Mouse (Mus musculus): ENCODE results near the gene Arid4b.

- TF ChIP-seq CTCF (IDR thresholded peaks at IDR 0.05; ENCODE audit: low read depth, low read length) (no peak), GATA2 (IDR thresholded peaks at IDR 0.05; ENCODE audit: borderline replicate concordance, low read depth, low read length) (no peak), GATA1 (IDR thresholded peaks at IDR 0.05; ENCODE audit: borderline replicate concordance, low read length) (no peak), TAL1 (conservative IDR thresholded peaks at IDR 0.05; ENCODE audit: low read depth, low read length) (no peak)
These were observed 29.0 kb upstream of the Arid4b start for GRCm38 (mm10) chr13:14034073-14034348.
